Mouse (Mus musculus) neural tube, embryonic 15.5 days (tissue): ENCODE data around the gene Vmn2r49. TPM values are rescaled to one million over a fixed set of nuclear protein-coding genes. Genes with fewer than 3 reads are reported as not detected.
"Not testable (repeated sequence)": the region's sequence is repeated elsewhere in the genome, so short reads cannot be mapped to it uniquely, and the experiment has no call there.

ENCODE experiments used
- ATAC-seq: fragments of 200-750 bp; cut with Nextera tagmentation; 2 replicates; pipeline ENCODE4 v1.8.0; 2017; ENCODE audit warnings: mild to moderate bottlenecking, moderate TSS enrichment, moderate library complexity; ENCODE audit not compliant: low FRiP score
- H3K27ac ChIP-seq: fragments of 300-500 bp; sonication (generic); replicated peaks from 2 replicates; pipeline ENCODE4 v1.5.1; 2015; ENCODE audit warnings: mild to moderate bottlenecking, inconsistent platforms
- H3K27me3 ChIP-seq: fragments of 300-500 bp; sonication (generic); replicated peaks from 2 replicates; pipeline ENCODE4 v1.6.1; 2015; ENCODE audit warnings: inconsistent platforms
- H3K36me3 ChIP-seq: fragments of 300-500 bp; sonication (generic); 2 replicates; pipeline ENCODE4 v1.6.1; 2015; ENCODE audit warnings: inconsistent platforms
- H3K4me1 ChIP-seq: fragments of 300-500 bp; sonication (generic); 2 replicates; pipeline ENCODE4 v1.6.1; 2015; ENCODE audit warnings: inconsistent platforms
- H3K4me2 ChIP-seq: fragments of 300-500 bp; sonication (generic); 2 replicates; pipeline ENCODE4 v1.6.1; 2015; ENCODE audit warnings: inconsistent platforms, mild to moderate bottlenecking, moderate library complexity
- H3K4me3 ChIP-seq: fragments of 300-500 bp; sonication (generic); replicated peaks from 2 replicates; pipeline ENCODE4 v1.5.1; 2015; ENCODE audit warnings: mild to moderate bottlenecking, inconsistent platforms
- H3K9ac ChIP-seq: fragments of 300-500 bp; sonication (generic); replicated peaks from 2 replicates; pipeline ENCODE4 v1.6.1; 2015; ENCODE audit warnings: mild to moderate bottlenecking, inconsistent platforms
- H3K9me3 ChIP-seq: fragments of 300-500 bp; sonication (generic); replicated peaks from 2 replicates; pipeline ENCODE4 v1.6.1; 2016; ENCODE audit warnings: inconsistent platforms
- WGBS: fragments of 180-500 bp; shearing (Covaris S2); methylation state at CpG from one replicate; pipeline ENCODE4 v1.1.7; 2015; ENCODE audit warnings: mixed read lengths; 5-methylcytosine and 5-hydroxymethylcytosine counted together
- polyA plus RNA-seq: library from polyadenylated mRNA; unstranded; fragments of >200 nt; fragmentation: Nextera tagmentation; extraction: Ambion mirVana; gene quantifications from 2 replicates; pipeline ENCODE4 v1.2.1, GENCODE M21; 2015

The Vmn2r49 gene
- polyA plus RNA-seq, result not detected in 2 replicates

GRCm38 (mm10) chr7:9992157-9992556 lies at the start of gene Vmn2r49:
Vmn2r49 (minus strand) TSS chr7:9992257.
- H3K9ac ChIP-seq, H3K4me3 ChIP-seq, H3K36me3 ChIP-seq, H3K9me3 ChIP-seq, H3K4me2 ChIP-seq, H3K27ac ChIP-seq, H3K27me3 ChIP-seq, ATAC-seq, H3K4me1 ChIP-seq: not testable (repeated sequence)
- WGBS, result no CpG with 5 or more reads among the region's 2 CpGs

- H3K4me2 ChIP-seq, H3K27ac ChIP-seq, H3K9ac ChIP-seq, H3K27me3 ChIP-seq, H3K36me3 ChIP-seq, H3K9me3 ChIP-seq, ATAC-seq, H3K4me1 ChIP-seq, H3K4me3 ChIP-seq: not testable (repeated sequence)
- 87% methylated on average over 2 of the region's 2 CpGs for WGBS
These were observed 38.6 kb downstream of the Vmn2r49 start, which contains the start of gene Vmn2r48 for GRCm38 (mm10) chr7:9953485-9953884. Vmn2r48 (minus strand) TSS chr7:9953585.

Other genes with a start within 250 kb of the Vmn2r49 start
- not detected in 2 replicates for gene Vmn2r46, start 221.7 kb downstream of the Vmn2r49 start, polyA plus RNA-seq
- not detected in 2 replicates for gene Vmn2r47, start 150.9 kb downstream of the Vmn2r49 start, polyA plus RNA-seq
- not detected in 2 replicates for gene Vmn2r48, start 38.7 kb downstream of the Vmn2r49 start, polyA plus RNA-seq
- gene Vmn2r50, start 61.0 kb upstream of the Vmn2r49 start, polyA plus RNA-seq, result not detected in 2 replicates
- not detected in 2 replicates for gene Vmn2r51, start 113.5 kb upstream of the Vmn2r49 start, polyA plus RNA-seq
- gene Vmn2r52, start 184.3 kb upstream of the Vmn2r49 start, polyA plus RNA-seq, result not detected in 2 replicates